Mouse (Mus musculus): ENCODE data around the gene Slc25a53.

- TF ChIP-seq GATA1 (IDR thresholded peaks at IDR 0.05; ENCODE audit: borderline replicate concordance, low read length) (no peak), FLI1 (IDR thresholded peaks at IDR 0.05; ENCODE audit: low read length) (no peak)
Observed at GRCm38 (mm10) chrX:137015099-137015709, 22.9 kb downstream of the Slc25a53 start.

Measured in megakaryocyte, embryonic 14.5 days (primary cell).